9 mouse cellular contexts compared by ENCODE assay signal in genomic region chr10:108167823-108168222, GRCm38 (mm10). TPM values are rescaled to one million over a fixed set of nuclear protein-coding genes. Genes with fewer than 3 reads are reported as not detected.
DNase-seq lines count a peak whose midpoint lies in the region.
"Had no signal": no experiment of that assay in that cellular context is flagged by ENCODE, and none has a peak within 500 bp of the region (broad histone marks: within the 10 kb centered on the region; RNA-seq: fewer than 3 reads in every experiment).

No protein-coding gene starts in this region.

- peak; percentile 64 for DNase-seq in adrenal gland, postnatal 10 days
- no peak for DNase-seq in adrenal gland, adult 18-20 months (ENCODE audit: low spot score in 2 of 2)
- peak; percentile 61 for DNase-seq in gastrocnemius, postnatal 25 days
- DNase-seq in liver (peak; percentile 32), MN1 (ENCODE audit: low spot score) (no peak)
- DNase-seq in spleen, postnatal 4 days (ENCODE audit: low spot score in 2 of 2), result peak; percentile 27 to 61
- no peak for DNase-seq in kidney, adult 8-10 months
- DNase-seq in left cerebral cortex, adult 9 months (ENCODE audit: low spot score in 2 of 2), result no peak
- DNase-seq: midbrain, embryonic 14.5 days had no signal

RNA-seq across cellular contexts. Expression of gene Ppp1r12a, which starts 5.8 kb away (rescaled TPM):
- total RNA-seq in adrenal gland, postnatal 10 days (2021), result 10 to 100 TPM; 83.4 to 92.2 TPM
- total RNA-seq in adrenal gland, adult 18-20 months (2021), result 100 to 1,000 TPM in 1 of 2 experiments, 10 to 100 TPM in 1; 95.9 to 109 TPM
- total RNA-seq in gastrocnemius, postnatal 25 days (2021), result 10 to 100 TPM; 23.6 to 25.2 TPM

Comparison
In these comparisons a context has a peak if more than half of its experiments do, and no peak if none do; other contexts are left out.
1. DNase-seq: peak in adrenal gland, postnatal 10 days (single experiment), gastrocnemius, postnatal 25 days (single experiment), liver (single experiment) and spleen, postnatal 4 days (2 of 2); none in adrenal gland, adult 18-20 months (0 of 2), kidney, adult 8-10 months (0 of 2), MN1 (single experiment) and left cerebral cortex, adult 9 months (0 of 2).